Mouse (Mus musculus) subcutaneous adipose tissue, adult 2 months (tissue): ENCODE results near the gene Ttc30a2. TPM values are rescaled to one million over a fixed set of nuclear protein-coding genes. Genes with fewer than 3 reads are reported as not detected.

Experiments used
- polyA plus RNA-seq: library from polyadenylated mRNA; depleted of rRNA; stranded (reverse); fragments of >200 nt; gene quantifications from 2 replicates; pipeline ENCODE4 v1.2.3, GENCODE M21; 2012; ENCODE audit warnings: low replicate concordance; rRNA removed

The Ttc30a2 gene
- 0.21 and 0.37 TPM in 2 replicates for polyA plus RNA-seq

GRCm38 (mm10) chr2:75977752-75978368 lies at the start of gene Ttc30a2:
Gene Ttc30a2 (minus strand): TSS chr2:75978170.

GRCm38 (mm10) chr2:75981440-75982081 lies 3.6 kb upstream of the Ttc30a2 start, which contains the start of gene Ttc30a1:
Gene Ttc30a1 (minus strand): TSS chr2:75981967.

GRCm38 (mm10) chr2:75938117-75939063 lies 39.6 kb downstream of the Ttc30a2 start, which contains the start of gene Ttc30b:
Gene Ttc30b (minus strand): TSS chr2:75938585.

Other genes with a start within 250 kb of the Ttc30a2 start
- gene Agps, start 146.0 kb downstream of the Ttc30a2 start, polyA plus RNA-seq = 5.7 and 8.3 TPM in 2 replicates
- 11.8 and 14.4 TPM in 2 replicates for gene Ttc30b, start 39.6 kb downstream of the Ttc30a2 start, polyA plus RNA-seq
- gene Ttc30a1, start 3.8 kb upstream of the Ttc30a2 start, polyA plus RNA-seq = 1.7 and 3.6 TPM in 2 replicates